Mouse (Mus musculus) ES-Bruce4 (cell line): ENCODE measurements at regions not wholly inside any gene's neighbourhood (a gene's known extent, or its start where the extent isn't known, plus 50 kb on each side); places are given as distances from the start of the nearest gene placed in this dataset.

Experiments
- CTCF ChIP-seq: IDR thresholded peaks from one replicate; pipeline ENCODE4 v1.8.1; 2011; ENCODE audit warnings: low read depth, low read length
- POLR2A ChIP-seq: IDR thresholded peaks from one replicate; pipeline ENCODE4 v1.8.1; 2011; ENCODE audit warnings: low read length; ENCODE audit not compliant: insufficient read depth

GRCm38 (mm10) chr10:117974706-117975105, 128.9 kb upstream of the Rap1b start:
- no peak for TF ChIP-seq POLR2A
- no peak for TF ChIP-seq CTCF
